Mouse (Mus musculus): Measurements from ENCODE around the gene Rgs6. TPM values are rescaled to one million over a fixed set of nuclear protein-coding genes. Genes with fewer than 3 reads are reported as not detected.

The Rgs6 gene
- polyA plus RNA-seq, 1 experiment from 2014 or later: 12.5 TPM

- H3K9ac ChIP-seq (replicated peaks; ENCODE audit: low read length): peak overlapping the region; percentile 67
- 2% methylated on average over 19 of the region's 19 CpGs for WGBS
- H3K9me3 ChIP-seq (ENCODE audit: control insufficient read depth, low read length): no peaks in the 10 kb centered on the region
- H3K4me2 ChIP-seq (ENCODE audit: low read length): peak overlapping the region; percentile 91
- H3K4me3 ChIP-seq (replicated peaks; ENCODE audit: low read depth, low read length): peak overlapping the region; percentile 69
- H3K36me3 ChIP-seq (ENCODE audit: control insufficient read depth, insufficient read depth, low read length): no peaks in the 10 kb centered on the region
- H3K27me3 ChIP-seq (ENCODE audit: control insufficient read depth, insufficient read depth, low read length): peaks cover 20% of the 10 kb centered on the region
- peaks cover 4% of the 10 kb centered on the region; the same call in 1 of the 2 replicates for H3K4me1 ChIP-seq (ENCODE audit: control insufficient read depth, insufficient read depth, low read length)
- DNase-seq: no peak
- no peak for ATAC-seq (ENCODE audit: low FRiP score, low TSS enrichment)
- no peak overlapping the region for H3K27ac ChIP-seq (replicated peaks; ENCODE audit: low read depth, low read length)
Observed at GRCm38 (mm10) chr12:82616486-82616812, 28.4 kb downstream of the Rgs6 start.

GRCm38 (mm10) chr12:82616813-82617681 lies 29.0 kb downstream of the Rgs6 start:
- Histone ChIP-seq H3K27me3 (ENCODE audit: control insufficient read depth, insufficient read depth, low read length) (peaks cover 20% of the 10 kb centered on the region), H3K4me1 (ENCODE audit: control insufficient read depth, insufficient read depth, low read length) (peaks cover 4% of the 10 kb centered on the region; the same call in 1 of the 2 replicates), H3K4me3 (replicated peaks; ENCODE audit: low read depth, low read length) (peak overlapping the region; percentile 69), H3K36me3 (ENCODE audit: control insufficient read depth, insufficient read depth, low read length) (no peaks in the 10 kb centered on the region), H3K4me2 (ENCODE audit: low read length) (peak overlapping the region; percentile 91), H3K9ac (replicated peaks; ENCODE audit: low read length) (peak overlapping the region; percentile 67), H3K9me3 (ENCODE audit: control insufficient read depth, low read length) (no peaks in the 10 kb centered on the region), H3K27ac (replicated peaks; ENCODE audit: low read depth, low read length) (0 out of 2 replicates have a peak overlapping the region, but pooled peaks have one; percentile 41)
- DNase-seq (peak; percentile 80), ATAC-seq (ENCODE audit: low FRiP score, low TSS enrichment) (peak; percentile 74)
- WGBS: under 1% methylated on average over 86 of the region's 86 CpGs

GRCm38 (mm10) chr12:82617682-82618370 lies 29.7 kb downstream of the Rgs6 start:
- Histone ChIP-seq H3K36me3 (ENCODE audit: control insufficient read depth, insufficient read depth, low read length) (no peaks in the 10 kb centered on the region), H3K9ac (replicated peaks; ENCODE audit: low read length) (peak overlapping the region; percentile 67), H3K9me3 (ENCODE audit: control insufficient read depth, low read length) (no peaks in the 10 kb centered on the region), H3K4me1 (ENCODE audit: control insufficient read depth, insufficient read depth, low read length) (peaks cover 4% of the 10 kb centered on the region; the same call in 1 of the 2 replicates), H3K4me3 (replicated peaks; ENCODE audit: low read depth, low read length) (peak overlapping the region; percentile 69), H3K27me3 (ENCODE audit: control insufficient read depth, insufficient read depth, low read length) (peaks cover 20% of the 10 kb centered on the region), H3K27ac (replicated peaks; ENCODE audit: low read depth, low read length) (no peak overlapping the region), H3K4me2 (ENCODE audit: low read length) (peak overlapping the region; percentile 91)
- DNase-seq: no peak
- ATAC-seq (ENCODE audit: low FRiP score, low TSS enrichment): no peak; the same call in 1 of the 2 replicates
- 17% methylated on average over 20 of the region's 20 CpGs for WGBS

GRCm38 (mm10) chr12:82640441-82640840 lies 52.3 kb downstream of the Rgs6 start:
- no peak overlapping the region for H3K27ac ChIP-seq (replicated peaks; ENCODE audit: low read depth, low read length)
- no peak overlapping the region for H3K9ac ChIP-seq (replicated peaks; ENCODE audit: low read length)
- H3K4me2 ChIP-seq (ENCODE audit: low read length): no peak overlapping the region
- H3K4me3 ChIP-seq (replicated peaks; ENCODE audit: low read depth, low read length): no peak overlapping the region
- H3K27me3 ChIP-seq (ENCODE audit: control insufficient read depth, insufficient read depth, low read length): no peaks in the 10 kb centered on the region
- no peaks in the 10 kb centered on the region for H3K36me3 ChIP-seq (ENCODE audit: control insufficient read depth, insufficient read depth, low read length)
- no peaks in the 10 kb centered on the region for H3K4me1 ChIP-seq (ENCODE audit: control insufficient read depth, insufficient read depth, low read length)
- 94% methylated on average over 10 of the region's 10 CpGs for WGBS
- no peaks in the 10 kb centered on the region for H3K9me3 ChIP-seq (ENCODE audit: control insufficient read depth, low read length)
- DNase-seq (no peak), ATAC-seq (ENCODE audit: low FRiP score, low TSS enrichment) (no peak)

- Histone ChIP-seq H3K27me3 (ENCODE audit: control insufficient read depth, insufficient read depth, low read length) (no peaks in the 10 kb centered on the region), H3K9me3 (ENCODE audit: control insufficient read depth, low read length) (no peaks in the 10 kb centered on the region), H3K36me3 (ENCODE audit: control insufficient read depth, insufficient read depth, low read length) (no peaks in the 10 kb centered on the region), H3K4me3 (replicated peaks; ENCODE audit: low read depth, low read length) (no peak overlapping the region), H3K9ac (replicated peaks; ENCODE audit: low read length) (no peak overlapping the region), H3K27ac (replicated peaks; ENCODE audit: low read depth, low read length) (no peak overlapping the region), H3K4me1 (ENCODE audit: control insufficient read depth, insufficient read depth, low read length) (no peaks in the 10 kb centered on the region), H3K4me2 (ENCODE audit: low read length) (no peak overlapping the region)
- ATAC-seq (ENCODE audit: low FRiP score, low TSS enrichment) (no peak), DNase-seq (no peak)
- WGBS: 93% methylated on average over 4 of the region's 4 CpGs
Observed at GRCm38 (mm10) chr12:82647876-82648275, 59.8 kb downstream of the Rgs6 start.

GRCm38 (mm10) chr12:82649991-82650390 lies 61.9 kb downstream of the Rgs6 start:
- no peak overlapping the region for H3K27ac ChIP-seq (replicated peaks; ENCODE audit: low read depth, low read length)
- no peaks in the 10 kb centered on the region for H3K9me3 ChIP-seq (ENCODE audit: control insufficient read depth, low read length)
- no peak overlapping the region for H3K9ac ChIP-seq (replicated peaks; ENCODE audit: low read length)
- H3K27me3 ChIP-seq (ENCODE audit: control insufficient read depth, insufficient read depth, low read length): no peaks in the 10 kb centered on the region
- WGBS: 67% methylated on average over 5 of the region's 5 CpGs
- DNase-seq: no peak
- no peaks in the 10 kb centered on the region for H3K4me1 ChIP-seq (ENCODE audit: control insufficient read depth, insufficient read depth, low read length)
- no peak for ATAC-seq (ENCODE audit: low FRiP score, low TSS enrichment)
- H3K4me3 ChIP-seq (replicated peaks; ENCODE audit: low read depth, low read length): no peak overlapping the region
- H3K36me3 ChIP-seq (ENCODE audit: control insufficient read depth, insufficient read depth, low read length): no peaks in the 10 kb centered on the region
- H3K4me2 ChIP-seq (ENCODE audit: low read length): no peak overlapping the region

- WGBS: 84% methylated on average over 7 of the region's 7 CpGs
Observed at GRCm38 (mm10) chr12:82664598-82664997, 76.5 kb downstream of the Rgs6 start.

GRCm38 (mm10) chr12:82667441-82667840 lies 79.3 kb downstream of the Rgs6 start:
- no peak overlapping the region for H3K4me2 ChIP-seq (ENCODE audit: low read length)
- ATAC-seq (ENCODE audit: low FRiP score, low TSS enrichment): no peak

More at GRCm38 (mm10) chr12:82664598-82664997, 76.5 kb downstream of the Rgs6 start:
- Histone ChIP-seq H3K4me2 (ENCODE audit: low read length) (no peak overlapping the region), H3K4me3 (replicated peaks; ENCODE audit: low read depth, low read length) (no peak overlapping the region), H3K9ac (replicated peaks; ENCODE audit: low read length) (no peak overlapping the region), H3K9me3 (ENCODE audit: control insufficient read depth, low read length) (no peaks in the 10 kb centered on the region), H3K27me3 (ENCODE audit: control insufficient read depth, insufficient read depth, low read length) (no peaks in the 10 kb centered on the region), H3K4me1 (ENCODE audit: control insufficient read depth, insufficient read depth, low read length) (no peaks in the 10 kb centered on the region), H3K36me3 (ENCODE audit: control insufficient read depth, insufficient read depth, low read length) (no peaks in the 10 kb centered on the region), H3K27ac (replicated peaks; ENCODE audit: low read depth, low read length) (no peak overlapping the region)
- ATAC-seq (ENCODE audit: low FRiP score, low TSS enrichment) (no peak), DNase-seq (no peak)

More at GRCm38 (mm10) chr12:82667441-82667840, 79.3 kb downstream of the Rgs6 start:
- H3K27me3 ChIP-seq (ENCODE audit: control insufficient read depth, insufficient read depth, low read length): no peaks in the 10 kb centered on the region
- no peak for DNase-seq
- H3K9ac ChIP-seq (replicated peaks; ENCODE audit: low read length): no peak overlapping the region
- no peaks in the 10 kb centered on the region for H3K4me1 ChIP-seq (ENCODE audit: control insufficient read depth, insufficient read depth, low read length)
- no peaks in the 10 kb centered on the region for H3K36me3 ChIP-seq (ENCODE audit: control insufficient read depth, insufficient read depth, low read length)
- H3K27ac ChIP-seq (replicated peaks; ENCODE audit: low read depth, low read length): no peak overlapping the region
- no peak overlapping the region for H3K4me3 ChIP-seq (replicated peaks; ENCODE audit: low read depth, low read length)
- H3K9me3 ChIP-seq (ENCODE audit: control insufficient read depth, low read length): no peaks in the 10 kb centered on the region
- 85% methylated on average over 3 of the region's 3 CpGs for WGBS

All from midbrain, embryonic 14.5 days (tissue).